Mouse (Mus musculus) cerebellum, postnatal 14 days (tissue): ENCODE results near the gene 4930447C04Rik.
A peak's percentile ranks its signal among the peaks of the same experiment; 100 is the strongest.

Experiments used
- DNase-seq, 2 experiments: peaks; one replicate each; pipeline ENCODE4 v3.0.0; 2021; ENCODE audit warnings: mixed read lengths in 2 of 2

The 4930447C04Rik gene

DNA sequence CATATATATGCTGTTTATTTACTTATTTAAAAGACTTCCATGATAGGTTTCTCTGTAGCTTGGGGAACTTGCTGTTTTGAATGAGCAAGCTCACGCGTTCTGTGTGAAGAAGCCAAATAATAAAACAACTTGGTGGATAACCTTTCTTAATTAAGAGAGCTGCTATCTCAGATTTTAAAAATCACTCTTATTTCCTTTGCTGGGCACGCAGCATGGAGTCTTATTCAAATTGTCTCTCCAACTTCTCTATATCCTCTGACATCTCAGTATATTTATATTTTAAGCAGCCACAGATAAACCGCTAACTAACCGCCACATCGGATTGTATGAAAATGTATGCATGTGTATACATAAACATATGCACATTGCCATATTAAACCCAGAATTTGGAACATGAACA, 1.6 kb upstream of the 4930447C04Rik start:
- DNase-seq = no peak

DNA sequence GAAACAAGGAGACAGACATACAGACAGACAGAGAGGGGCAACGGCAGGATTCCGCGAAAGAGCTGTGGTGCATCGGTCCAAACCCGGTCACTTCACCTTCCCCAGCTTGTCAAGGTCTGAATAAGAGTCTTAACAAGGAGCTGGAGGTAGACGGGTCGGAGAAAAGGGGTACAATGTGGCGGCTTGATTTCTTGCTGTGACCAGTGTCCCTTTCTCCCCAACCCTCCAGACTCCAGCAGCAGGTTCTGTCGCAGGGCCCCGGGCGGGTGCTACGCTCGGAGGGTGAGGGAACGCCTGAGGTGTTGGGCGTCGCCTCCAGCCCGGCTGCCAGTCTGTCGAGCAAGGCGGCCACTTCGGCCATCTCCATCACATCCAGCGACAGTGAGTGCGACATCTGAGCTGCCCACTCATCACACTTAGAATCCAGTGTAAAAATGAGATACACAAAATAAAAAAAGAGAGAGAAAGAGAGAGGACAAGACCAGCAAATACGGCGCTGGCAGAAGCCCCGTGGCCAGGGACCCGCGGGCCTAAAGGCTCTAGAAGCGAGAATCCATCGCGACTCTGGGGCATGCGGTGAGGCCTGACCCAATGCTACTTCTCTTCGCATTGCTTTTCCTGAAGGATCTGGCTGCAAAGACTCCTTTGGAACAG, 951 bp upstream of the 4930447C04Rik start:
- peak in 1 of 2 experiments; percentile 14 for DNase-seq

DNA sequence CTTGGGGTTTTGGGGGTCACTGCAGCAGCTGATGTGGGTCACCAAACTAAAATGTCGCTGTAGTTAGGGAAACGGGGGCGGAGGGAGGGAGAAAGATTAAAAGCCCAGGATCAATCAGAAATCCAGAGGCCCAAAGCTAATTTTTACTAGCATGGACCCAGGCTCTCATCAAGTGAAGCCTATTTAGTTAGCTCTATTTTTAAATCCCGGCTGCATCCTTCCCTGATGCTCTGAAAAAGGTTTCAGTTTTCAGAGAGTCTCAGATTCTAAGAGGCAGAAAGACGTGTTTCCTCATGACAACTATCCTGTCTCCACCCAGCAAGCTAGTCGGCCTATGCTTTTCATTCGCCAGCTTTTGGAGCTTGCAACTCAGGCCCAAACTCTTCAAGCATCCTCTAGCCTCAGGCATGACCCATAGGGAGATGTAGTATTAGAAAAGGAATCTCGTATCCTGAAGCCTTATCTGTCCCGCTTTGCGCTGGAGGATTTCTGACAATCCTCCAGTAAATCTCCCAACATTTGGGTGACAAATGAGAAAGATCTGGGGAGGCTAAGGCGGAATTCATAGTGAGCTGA, 336 bp upstream of the 4930447C04Rik start:
- peak in 1 of 2 experiments; percentile 14 for DNase-seq

DNA sequence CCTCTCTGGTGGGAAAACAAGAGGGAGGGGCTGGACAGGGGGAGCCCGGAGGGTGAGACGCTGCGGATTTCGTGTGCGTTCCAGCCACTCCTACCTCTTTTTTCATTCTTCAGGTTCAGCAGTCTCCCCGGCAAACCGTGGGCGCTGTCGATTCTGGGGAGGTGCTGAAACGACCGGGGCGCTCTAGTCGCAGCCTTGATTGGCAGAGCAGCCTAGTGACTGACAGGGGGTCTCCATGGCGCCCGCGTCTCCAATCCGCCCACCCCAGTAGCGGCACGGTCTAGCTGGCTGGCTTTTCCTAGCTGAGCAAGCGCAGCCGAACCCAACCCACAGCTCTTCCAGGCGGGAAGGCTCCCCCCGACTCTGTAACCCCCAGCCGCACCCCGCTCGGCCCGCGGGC, 958 bp downstream of the 4930447C04Rik start, which contains the start of gene Six6:
Gene Six6 (plus strand): TSS at position 277 of the 400 bp plus-strand sequence.
- no peak for DNase-seq

DNA sequence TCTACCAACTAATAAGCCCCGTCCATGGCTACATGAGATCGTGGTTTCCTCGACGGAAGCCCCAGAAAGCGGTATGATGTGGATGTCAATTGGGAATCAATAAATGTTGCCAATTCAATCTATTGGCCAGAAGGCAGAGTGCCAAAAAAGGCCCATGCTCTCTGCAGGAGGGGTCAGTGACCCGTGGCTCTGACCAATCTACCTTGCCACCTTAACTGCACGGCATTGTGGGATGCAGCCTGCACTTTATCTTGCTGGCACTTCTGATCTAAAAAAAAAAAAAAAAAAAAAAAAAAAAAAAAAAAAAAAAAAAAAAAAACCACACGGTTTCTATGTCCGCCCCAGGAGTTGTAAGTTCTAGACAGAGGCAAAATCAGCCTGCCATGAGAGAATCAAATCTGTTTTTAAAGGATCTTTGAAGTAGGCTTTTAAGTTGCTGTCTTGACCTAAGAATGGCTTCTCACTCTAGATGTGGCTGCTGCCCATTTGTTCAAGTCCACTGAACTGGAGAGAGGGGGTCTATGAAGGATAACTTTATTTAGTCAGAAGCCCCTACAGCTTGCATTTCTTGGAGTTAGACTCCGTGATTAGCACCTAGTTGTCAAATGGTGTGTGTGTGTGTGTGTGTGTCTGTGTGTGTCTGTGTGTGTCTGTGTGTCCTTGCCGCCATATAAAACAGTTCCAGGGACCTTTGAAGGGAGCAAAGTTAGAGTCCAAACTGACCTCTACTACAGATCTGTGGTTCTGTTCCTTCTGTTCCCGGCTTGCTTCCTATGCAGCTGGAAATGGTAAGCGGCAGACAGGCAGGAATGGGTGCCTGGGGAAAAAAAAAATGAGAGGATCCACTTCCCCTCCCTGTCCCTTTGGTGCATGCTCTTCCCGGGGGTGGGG, 1.7 kb downstream of the 4930447C04Rik start:
- peak; percentile 12 to 20 for DNase-seq

DNA sequence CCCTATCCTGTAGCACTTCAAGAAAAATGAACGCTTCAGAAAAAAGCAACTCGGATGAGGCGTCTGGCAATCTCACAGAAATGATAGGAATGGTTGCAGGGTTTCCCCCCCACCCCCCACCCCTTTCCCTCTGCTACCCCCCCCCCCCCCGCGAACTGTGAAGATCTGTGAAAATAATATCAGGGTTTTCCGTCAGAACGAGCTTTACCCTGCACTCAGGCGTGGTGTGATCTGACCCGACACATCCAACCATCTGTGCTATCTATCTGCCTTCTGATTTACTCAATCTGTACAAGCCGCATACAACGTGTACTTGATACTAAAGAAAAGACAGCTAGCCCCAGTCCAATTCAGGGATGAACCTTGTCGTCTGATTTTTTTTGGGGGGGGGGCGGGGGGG, 2.4 kb downstream of the 4930447C04Rik start:
- DNase-seq = peak in 1 of 2 experiments; percentile 9

DNA sequence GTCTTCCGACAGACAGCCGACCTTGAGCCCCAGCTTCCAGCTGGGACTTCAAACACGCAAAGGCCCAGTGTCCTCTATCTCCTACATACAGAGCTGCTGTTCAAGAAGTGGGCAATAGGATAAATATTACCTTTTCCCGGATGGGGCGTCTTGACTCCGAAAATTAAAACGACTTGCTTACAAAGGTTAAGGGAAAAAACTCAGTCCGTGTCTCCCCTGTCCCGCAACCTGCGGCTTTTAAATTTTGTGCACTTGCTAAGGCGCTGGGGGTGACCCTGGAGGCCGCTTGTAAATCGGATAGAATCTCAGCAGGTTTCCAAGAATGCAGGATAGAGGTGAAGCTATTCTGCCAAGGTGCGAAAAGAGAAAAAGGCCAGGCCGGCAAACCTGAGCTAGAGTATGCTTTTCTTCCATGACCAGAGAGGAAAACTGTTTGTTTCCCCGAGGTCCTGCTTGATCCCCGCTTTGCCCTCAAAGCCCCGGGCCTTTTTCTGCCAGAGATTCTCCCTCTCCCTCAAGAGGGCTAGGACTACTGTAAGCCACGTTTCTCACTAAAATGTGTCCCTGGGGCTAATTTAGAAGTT, 2.9 kb downstream of the 4930447C04Rik start:
- DNase-seq = peak in 1 of 2 experiments; percentile 24

DNA sequence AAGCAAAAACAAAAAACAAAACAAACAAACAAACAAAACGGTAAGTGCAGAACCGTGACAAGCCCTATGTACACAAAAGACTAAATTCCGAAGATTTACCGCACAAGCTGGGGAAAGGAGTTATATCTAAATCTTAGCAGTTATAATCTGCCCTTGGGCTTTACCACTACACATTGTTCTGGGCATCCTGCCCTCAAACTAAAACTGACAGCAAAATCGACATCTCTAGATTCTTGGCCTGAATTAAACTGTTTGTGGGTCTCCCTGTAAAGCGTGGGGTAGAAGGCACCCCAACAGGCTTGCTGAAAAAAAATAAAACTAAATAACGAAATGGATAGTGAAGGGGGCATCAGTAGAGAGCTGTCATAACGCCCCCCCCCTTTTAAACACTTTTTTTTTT, 3.8 kb downstream of the 4930447C04Rik start:
- no peak for DNase-seq

DNA sequence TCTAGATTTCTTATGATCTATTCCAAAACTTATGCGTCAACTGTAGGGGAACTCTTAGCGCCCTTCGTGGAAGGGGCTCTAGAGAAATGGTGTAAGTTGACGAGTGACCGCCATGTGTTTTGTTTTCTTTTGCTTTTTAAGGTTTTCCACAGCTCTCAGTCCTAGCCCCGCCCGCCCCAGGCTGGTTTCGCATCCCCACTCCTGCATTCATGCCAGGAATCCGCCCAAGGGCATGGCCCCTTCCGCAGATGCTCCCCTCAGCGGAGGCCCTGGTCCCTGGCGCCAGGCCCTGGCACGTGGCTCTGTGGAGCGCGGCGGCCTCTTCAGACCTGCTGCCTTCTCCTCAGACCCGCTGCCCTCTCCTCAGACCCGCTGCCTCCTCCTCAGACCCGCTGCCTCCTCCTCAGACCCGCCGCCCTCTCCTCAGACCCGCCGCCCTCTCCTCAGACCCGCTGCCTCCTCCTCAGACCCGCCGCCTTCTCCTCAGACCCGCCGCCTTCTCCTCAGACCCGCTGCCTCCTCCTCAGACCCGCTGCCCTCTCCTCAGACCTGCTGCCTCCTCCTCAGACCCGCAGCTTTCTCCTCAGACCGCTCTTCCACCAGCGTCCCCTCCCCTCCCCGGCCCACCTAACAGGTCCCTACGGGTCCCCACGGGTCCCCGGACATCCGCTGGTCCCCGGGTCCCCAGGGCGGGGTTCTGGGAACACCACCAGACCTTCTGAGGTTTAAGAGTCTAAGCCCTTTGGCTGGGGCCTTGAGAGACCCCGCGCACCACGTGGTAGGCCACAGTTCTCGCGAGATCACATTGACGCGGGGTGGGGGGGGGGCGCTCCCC, 23.2 kb downstream of the 4930447C04Rik start:
- DNase-seq = peak; percentile 41 to 48

DNA sequence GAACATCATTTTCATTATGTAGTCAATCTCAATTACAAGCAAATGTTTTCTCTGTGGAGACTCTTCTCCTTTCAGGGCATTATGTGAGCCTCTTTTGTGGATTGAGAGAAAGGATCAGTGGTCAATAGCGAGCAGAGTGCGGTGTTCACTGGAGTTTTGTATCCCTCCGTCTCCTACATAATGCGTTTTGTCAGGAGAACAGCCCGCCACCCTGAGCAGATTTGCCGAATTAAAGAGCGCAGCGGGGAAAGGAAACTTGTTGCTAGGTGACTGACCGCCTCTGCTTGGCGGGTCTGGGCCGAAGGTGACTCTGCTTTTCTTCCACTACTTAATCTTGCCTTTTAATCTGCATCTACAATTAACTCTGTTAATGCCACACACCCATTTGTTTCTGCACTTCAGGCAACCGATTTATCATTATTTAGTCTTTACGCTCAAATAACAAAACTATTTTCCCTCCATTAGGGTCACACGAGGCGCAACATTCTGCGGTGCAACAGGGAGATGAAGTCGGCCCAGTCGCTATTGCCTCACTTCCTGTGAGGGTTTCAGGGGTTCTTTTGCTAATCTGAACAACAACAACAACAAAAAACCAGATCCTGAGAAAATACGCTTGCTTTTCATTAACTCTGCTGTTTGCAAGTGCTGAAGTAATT, 86.1 kb downstream of the 4930447C04Rik start:
- peak in 1 of 2 experiments; percentile 10 for DNase-seq

DNA sequence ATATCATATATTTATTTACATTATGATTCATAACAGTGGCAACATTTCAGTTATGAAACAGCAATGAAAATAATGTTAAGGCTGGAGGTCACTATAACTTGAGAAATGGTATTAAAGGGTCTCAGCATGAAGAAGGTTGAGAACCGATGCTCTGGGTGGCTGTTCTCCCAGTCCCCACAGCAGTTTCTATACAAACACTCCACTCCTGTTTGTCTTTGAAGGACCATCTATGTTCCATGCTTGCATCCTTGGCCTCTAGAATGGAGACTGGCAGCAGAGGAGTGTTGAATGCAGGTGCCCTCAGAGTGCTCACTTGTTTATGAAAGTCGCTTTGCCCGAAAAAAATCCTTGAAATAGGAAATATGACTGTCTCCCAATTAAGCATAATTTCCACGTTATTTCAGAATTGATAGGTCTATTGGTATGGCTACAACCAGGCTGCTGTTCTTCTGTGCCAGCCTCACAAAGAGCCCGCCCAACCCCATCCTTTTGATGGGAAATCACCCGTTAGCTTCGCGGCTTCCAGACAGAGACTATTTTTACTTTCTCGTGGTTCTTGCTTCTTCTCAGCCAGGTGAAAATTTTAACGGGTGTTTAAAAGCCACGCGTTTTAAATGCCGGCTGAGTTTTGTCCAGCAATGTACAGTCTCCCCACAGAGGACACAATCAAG, 87.0 kb downstream of the 4930447C04Rik start:
- no peak for DNase-seq

DNA sequence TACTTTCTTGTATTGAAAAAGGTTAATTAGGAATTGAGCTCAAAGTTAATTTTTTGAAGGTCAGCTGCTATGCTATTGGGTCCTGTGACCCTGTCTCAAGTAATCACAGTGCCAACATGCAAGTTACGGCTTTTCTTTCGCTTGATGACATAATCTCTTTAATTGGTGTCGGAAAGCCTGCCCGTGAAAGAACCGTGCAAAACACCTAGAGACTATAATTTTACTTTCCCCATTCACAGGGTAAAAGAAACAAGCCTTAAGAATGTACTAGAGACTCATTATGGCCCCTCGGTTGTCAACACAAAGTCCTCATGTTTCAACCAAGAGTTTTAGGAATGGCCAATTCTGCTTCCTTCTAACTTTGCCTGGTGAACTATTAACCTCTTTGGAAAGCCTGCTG, 88.3 kb downstream of the 4930447C04Rik start:
- no peak for DNase-seq

DNA sequence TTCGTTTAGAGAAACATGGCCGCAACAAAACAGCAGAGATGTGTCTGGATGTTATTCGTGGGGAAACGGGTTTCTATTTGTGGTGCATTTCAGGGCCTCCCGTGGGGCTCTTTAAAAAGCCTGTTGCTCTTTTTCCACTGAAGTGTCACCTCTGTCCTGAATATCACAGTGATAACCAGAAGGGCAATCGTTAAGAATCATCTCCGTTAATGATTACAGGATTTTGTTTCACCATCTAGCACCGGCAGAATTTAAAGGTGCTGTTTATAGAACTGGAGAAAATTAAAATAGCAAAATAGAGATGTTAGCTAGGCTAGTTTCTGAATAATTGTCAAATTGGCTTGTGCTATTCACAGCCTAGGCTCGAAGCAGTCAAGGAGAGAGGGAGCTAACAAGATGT, 90.4 kb downstream of the 4930447C04Rik start:
- no peak for DNase-seq

DNA sequence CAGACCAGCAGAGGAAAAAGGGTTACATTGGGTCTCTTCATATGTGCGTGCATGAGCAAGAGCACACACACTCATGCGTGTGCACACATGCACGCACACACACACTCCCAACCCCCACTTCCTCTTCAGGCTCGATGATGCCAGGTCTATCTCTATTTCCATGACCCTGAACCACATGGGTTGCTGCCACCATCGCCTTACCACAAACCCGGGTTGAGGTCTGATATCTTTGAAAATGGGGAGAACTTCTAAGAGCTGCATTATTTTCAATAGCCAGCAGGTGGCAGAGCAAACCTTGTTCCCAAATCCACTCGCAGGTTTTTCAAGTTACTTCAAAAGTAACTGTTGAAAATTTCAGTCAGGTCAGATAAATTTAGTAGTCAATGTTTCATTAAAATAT, 92.8 kb downstream of the 4930447C04Rik start:
- peak; percentile 64 to 67 for DNase-seq

DNA sequence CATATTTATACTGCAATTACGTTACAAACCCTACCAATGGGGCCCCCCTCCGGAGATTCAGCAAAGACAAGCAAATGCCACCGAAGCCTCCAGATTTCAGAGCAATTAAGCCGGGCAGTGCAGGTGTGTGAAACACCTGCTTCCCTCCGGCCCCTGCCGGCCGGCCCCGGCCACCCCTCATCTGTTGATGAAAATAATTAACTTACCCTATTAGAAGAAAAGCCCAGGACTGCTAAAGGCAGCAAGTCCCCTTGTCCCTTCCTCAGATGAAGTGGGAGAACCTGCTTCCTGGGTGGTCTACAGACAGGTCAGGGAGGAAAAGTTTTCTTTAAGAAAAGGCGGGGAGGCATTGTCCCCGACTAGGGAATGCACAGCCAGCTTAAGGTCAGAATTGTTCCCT, 94.6 kb downstream of the 4930447C04Rik start:
- DNase-seq = no peak

DNA sequence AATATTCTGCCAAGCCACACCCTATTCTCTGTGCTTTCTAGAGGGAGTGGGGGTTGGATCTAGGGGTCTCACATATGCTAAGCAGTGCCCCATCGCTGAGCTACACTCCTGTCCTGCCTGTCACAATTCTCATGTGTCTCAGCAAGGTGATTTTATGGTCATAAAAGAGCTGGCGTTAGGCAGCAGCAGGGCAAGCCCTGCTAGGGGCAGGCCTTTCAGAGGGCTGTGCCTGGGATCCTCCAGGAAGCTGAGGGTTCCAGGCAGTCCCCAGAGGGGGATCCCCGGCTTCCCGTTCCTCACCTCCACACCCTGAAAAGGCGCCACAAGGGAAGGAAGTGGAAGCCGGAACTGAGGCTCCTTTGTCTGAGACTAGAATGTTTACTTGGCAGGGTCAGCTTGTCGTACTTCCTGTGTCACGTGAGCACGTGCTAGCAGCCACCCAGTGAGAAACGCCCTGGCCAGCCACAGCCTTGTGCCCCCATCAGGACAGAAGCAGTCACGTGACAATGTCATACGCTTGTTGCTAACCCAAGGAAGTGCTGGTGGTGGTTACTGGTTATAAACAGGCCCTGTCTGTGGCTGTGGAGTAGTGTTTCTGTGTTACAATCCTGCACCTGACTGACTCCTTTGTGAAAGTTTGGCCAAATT, 96.5 kb downstream of the 4930447C04Rik start:
- peak in 1 of 2 experiments; percentile 20 for DNase-seq

DNA sequence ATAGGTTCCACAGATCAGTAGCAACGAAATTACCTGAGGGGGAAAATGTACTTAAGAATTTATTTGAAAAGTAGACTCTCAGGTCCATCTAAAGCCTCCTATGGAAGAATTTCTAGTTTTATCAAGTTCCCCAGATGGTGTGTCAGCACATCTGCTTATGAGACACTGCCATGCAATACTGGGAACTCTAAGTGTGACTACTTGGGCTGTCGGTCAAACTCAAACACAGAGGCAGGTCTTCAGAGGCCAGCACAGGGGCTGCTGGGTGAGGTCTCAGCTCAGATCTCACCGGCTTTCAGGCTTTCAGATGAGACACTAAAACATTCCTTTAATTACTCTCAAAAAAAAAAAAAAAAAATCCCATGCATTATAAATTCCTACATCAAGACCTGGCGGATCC, 97.0 kb downstream of the 4930447C04Rik start:
- DNase-seq = no peak

DNA sequence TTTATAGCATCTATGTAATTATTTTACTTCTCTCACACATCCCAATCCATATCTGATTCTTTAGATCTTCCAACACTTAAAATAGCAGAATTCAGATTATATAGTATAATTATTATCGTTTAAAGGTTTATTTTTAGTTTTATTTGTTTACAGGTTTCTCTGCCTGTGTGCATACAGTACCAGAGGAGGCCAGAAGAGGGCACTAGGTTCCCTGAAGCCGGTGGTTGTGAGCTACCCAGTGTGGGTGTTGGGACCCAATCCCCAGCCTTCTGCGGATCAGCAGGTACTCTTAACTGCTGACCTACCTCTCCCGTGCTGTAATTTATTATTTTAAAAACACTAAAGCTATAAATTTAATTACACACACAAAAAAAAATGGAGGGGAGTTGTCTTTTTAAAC, 97.4 kb downstream of the 4930447C04Rik start:
- no peak for DNase-seq

DNA sequence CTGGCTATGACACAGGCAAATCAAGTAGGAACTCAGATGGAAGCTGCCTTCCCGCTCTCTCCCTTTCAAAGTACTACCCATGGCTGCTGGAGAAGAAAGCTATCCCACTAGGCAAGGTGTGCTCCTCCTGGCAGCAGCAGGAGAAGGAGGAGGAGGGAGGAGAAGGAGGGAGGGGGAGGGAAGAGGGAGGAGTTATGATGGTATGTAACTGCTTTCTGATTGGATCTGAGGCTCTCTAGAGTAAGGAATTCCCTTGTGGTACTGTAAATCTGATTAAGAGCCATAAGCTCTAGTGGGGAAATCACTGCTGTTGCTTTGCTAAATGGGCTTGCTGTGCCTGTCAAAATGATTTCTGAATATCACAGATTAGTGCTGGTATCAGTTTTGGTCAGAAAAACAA, 99.1 kb downstream of the 4930447C04Rik start:
- no peak for DNase-seq

DNA sequence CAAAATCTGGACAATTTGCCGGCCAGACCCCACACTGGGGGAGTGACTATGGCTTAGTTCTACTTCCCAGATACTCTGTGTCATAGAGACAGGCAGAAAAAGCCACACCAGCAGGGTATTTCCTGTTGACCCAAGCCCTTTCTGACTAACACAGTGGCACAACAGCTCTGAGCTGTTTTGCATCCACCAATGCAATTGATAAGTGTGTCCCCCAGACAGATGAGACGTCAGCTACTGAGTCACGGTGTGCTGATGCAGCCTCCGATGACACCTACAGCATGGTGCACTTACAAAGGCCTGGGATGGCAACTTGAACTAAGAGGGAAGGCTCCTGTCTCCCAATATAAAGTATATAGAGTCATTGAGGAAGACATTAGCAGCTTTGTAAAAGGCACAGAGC, 103.3 kb downstream of the 4930447C04Rik start:
- DNase-seq = no peak
